Mouse (Mus musculus) subcutaneous adipose tissue, adult 2 months (tissue): ENCODE results near the gene Rsph3b. TPM values are rescaled to one million over a fixed set of nuclear protein-coding genes. Genes with fewer than 3 reads are reported as not detected.

Experiments
- polyA plus RNA-seq: library from polyadenylated mRNA; depleted of rRNA; stranded (reverse); fragments of >200 nt; gene quantifications from 2 replicates; pipeline ENCODE4 v1.2.3, GENCODE M21; 2012; ENCODE audit warnings: low replicate concordance; rRNA removed

Rsph3b gene
- polyA plus RNA-seq, result 29.2 and 36.1 TPM in 2 replicates

DNA sequence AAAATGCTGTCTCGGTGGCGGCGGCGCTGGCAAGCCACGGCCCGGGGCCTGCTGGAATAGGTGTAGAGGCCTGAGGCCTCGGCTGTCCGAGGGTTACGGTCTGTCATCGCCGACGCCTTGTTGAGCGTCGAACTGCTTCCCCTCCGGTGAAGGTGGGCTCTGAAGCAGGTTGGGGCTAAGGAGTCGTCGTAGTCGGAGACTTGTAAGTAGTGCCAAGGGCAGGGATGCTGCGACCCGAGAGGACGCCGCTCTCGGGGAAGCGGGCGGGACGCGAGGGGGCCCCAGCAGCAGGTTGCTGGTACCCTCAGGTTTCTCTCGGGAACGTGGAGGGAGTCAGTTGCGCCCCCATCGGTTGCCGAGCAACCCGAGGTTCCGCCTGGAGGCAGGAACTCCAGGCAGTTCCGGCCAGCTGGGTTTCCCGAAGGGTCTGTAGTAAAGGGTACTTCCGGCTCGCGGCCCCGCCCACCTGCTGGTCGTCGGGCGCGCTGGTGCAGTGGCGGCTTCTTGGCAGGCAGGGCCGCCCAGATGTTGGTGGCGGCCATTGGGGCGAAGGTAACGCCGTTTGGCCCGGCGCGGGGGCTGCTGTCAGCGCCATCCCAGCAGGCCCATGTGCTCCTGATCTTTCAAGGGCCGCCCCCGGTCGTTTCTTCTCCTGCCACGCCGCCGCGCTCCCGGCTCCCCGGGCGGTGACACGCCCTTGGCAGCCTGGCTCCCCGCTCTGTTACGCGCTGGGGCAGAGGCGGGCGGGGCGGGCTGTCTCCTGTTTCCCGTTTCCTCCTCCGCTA, at the start of gene Rsph3b:
TSS of gene Rsph3b (minus strand) at position 699 of the 785 bp plus-strand sequence.

DNA sequence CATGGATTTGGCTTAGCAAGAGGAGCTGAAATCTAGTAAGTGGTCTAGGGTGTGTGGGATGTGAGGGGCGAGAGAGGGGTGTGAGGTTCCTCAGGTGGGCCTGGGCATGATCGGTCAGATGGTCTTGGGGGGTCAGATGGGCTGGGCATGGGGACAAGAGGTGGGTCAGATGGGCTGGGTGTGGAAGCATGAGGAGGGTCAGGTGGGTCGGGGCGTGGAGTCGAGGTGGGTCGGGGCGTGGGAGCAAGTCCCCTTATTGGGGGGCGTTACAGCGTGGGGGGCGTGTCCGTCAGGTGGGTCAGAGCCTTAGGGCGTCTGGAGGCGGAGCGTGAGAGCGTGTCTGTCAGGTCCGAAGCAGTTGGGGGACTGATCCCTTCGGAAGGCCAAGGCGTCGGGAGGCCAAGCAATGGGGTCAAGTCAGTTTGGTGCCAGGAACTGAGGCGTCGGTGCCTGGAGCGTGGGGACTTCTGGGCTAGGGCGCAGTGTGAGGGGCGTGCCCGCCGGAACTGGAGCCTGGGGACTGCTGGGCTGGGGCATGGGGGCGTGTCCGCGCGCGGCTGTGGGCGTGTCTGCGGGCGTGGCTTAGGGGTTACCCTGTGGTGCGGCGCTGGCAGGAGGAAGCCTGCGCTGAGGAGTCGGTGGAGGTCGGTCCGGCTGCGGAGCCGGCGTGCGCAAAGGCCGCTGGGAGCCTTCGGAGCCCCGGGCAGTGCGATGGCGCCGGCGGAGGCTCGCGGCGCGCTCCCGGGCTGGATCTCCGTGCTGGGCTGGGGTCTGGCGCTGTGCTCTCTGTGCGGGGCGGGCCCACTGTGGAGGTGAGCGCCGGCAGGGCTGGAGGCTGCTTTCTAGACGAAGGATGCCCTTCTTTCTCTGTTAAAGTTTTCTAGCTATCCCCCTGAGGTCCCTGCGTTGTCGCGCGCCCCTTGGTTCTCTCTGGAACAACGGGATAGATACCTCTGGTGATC, 30.1 kb upstream of the Rsph3b start, which contains the start of gene Gm49721:
TSS of gene Gm49721 (plus strand) at position 618 of the 962 bp plus-strand sequence.

DNA sequence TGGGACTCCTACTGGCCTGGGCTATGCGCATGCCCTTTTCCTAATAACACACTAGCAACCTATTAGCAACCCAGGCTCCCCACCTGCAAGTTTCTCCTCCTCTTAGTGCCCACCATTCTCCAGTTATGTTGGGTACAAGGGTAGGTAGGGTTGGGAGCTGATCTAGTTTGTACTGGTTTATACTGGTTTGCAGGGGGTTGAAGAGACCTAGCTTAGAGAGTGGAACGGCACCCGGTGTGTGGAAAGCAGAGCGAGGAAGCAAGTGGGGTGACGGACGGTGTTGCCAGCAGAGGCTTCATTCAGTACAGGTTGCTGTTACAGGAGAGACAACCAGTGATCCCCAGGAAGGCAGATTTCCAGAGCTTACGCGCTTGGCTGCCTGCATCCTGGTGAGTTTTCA, 21.9 kb upstream of the Rsph3b start, which contains the start of gene Rnaset2b:
TSS of gene Rnaset2b (plus strand) at position 301 of the 400 bp plus-strand sequence.

DNA sequence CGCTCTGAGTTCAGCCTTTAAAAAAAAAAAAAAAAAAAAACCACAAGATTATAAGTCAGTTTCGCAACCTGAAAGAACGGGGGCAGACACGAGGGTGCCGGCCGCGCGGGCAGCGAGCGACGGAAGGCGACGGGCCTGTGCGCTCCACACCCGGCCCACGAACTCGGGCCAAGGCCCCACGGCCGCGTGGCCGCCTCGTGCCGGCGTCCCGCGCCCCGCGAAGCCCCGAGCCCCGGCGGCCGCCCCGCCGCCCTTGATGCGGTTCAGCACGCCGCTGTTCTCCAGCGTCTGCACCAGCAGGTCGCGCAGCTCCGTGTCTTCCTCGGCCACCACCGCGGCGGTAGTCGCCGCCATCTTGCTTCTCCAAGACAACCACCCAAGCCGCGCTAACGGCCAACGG, 12.3 kb upstream of the Rsph3b start, which contains the start of gene Tagap1:
TSS of gene Tagap1 (minus strand) at position 381 of the 400 bp plus-strand sequence.

Other genes starting within 250 kb of the Rsph3b start
- 5.6 and 37.1 TPM in 2 replicates for gene Ezr, start 165.9 kb downstream of the Rsph3b start, polyA plus RNA-seq
- gene Tagap1, start 12.5 kb upstream of the Rsph3b start, polyA plus RNA-seq, result 15.4 and 20.9 TPM in 2 replicates
- gene Rnaset2b, start 22.0 kb upstream of the Rsph3b start, polyA plus RNA-seq, result 102 and 105 TPM in 2 replicates
- 0.27 TPM in 1 of 2 replicates, not detected in the other for gene Gm49721, start 30.2 kb upstream of the Rsph3b start, polyA plus RNA-seq
- gene Gm1604a, start 76.9 kb upstream of the Rsph3b start, polyA plus RNA-seq, result not detected in 2 replicates
- 8.1 and 15.7 TPM in 2 replicates for gene Rps6ka2, start 221.4 kb upstream of the Rsph3b start, polyA plus RNA-seq